Mouse (Mus musculus) heart, postnatal 0 days (tissue): ENCODE results near the gene Cd59b. TPM values are rescaled to one million over a fixed set of nuclear protein-coding genes. Genes with fewer than 3 reads are reported as not detected.

Source experiments
- ATAC-seq: fragments of 200-750 bp; cut with Nextera tagmentation; 2 replicates; pipeline ENCODE4 v1.8.0; 2017; ENCODE audit warnings: low read depth, moderate number of reproducible peaks, moderate library complexity; ENCODE audit not compliant: insufficient read depth
- DNase-seq: peaks from one replicate; pipeline ENCODE4 v3.0.0-alpha.2; 2016; ENCODE audit warnings: low spot score
- H3K27ac ChIP-seq: fragments of 300-500 bp; sonication (generic); 2 replicates; pipeline ENCODE4 v1.5.1; 2014; ENCODE audit warnings: low read depth, mild to moderate bottlenecking
- H3K27me3 ChIP-seq: fragments of 300-500 bp; sonication (generic); 2 replicates; pipeline ENCODE4 v1.6.1; 2014; ENCODE audit warnings: low read length, mixed read lengths; ENCODE audit not compliant: control insufficient read depth, insufficient read depth
- H3K36me3 ChIP-seq: fragments of 300-500 bp; sonication (generic); replicated peaks from 2 replicates; pipeline ENCODE4 v1.6.1; 2014; ENCODE audit warnings: low read length, mixed read lengths; ENCODE audit not compliant: control insufficient read depth, insufficient read depth
- H3K4me1 ChIP-seq: fragments of 300-500 bp; sonication (generic); 2 replicates; pipeline ENCODE4 v1.6.1; 2014; ENCODE audit warnings: antibody characterized with exemption; ENCODE audit not compliant: control insufficient read depth, insufficient read depth
- H3K4me2 ChIP-seq: fragments of 300-500 bp; sonication (generic); 2 replicates; pipeline ENCODE4 v1.6.1; 2014; ENCODE audit warnings: low read depth, mild to moderate bottlenecking, low read length, moderate library complexity
- H3K4me3 ChIP-seq: fragments of 300-500 bp; sonication (generic); 2 replicates; pipeline ENCODE4 v1.5.1; 2014; ENCODE audit warnings: low read depth, low read length
- H3K9ac ChIP-seq: fragments of 300-500 bp; sonication (generic); replicated peaks from 2 replicates; pipeline ENCODE4 v1.6.1; 2014; ENCODE audit warnings: low read depth, low read length, mixed read lengths
- H3K9me3 ChIP-seq: fragments of 300-500 bp; sonication (generic); replicated peaks from 2 replicates; pipeline ENCODE4 v1.6.1; 2016; ENCODE audit warnings: low read length; ENCODE audit not compliant: control insufficient read depth
- CTCF ChIP-seq: IDR thresholded peaks from 2 replicates; pipeline ENCODE4 v1.5.1; 2016; ENCODE audit warnings: antibody characterized with exemption, control low read depth, low read depth
- EP300 ChIP-seq: IDR thresholded peaks from 2 replicates; pipeline ENCODE4 v1.6.1; 2016; ENCODE audit warnings: antibody characterized with exemption, low read depth
- WGBS: fragments of 180-500 bp; shearing (Covaris S2); extraction: QIAGEN DNeasy Blood & Tissue Kit; methylation state at CpG from one replicate; pipeline ENCODE4 v1.1.7; 2014; 5-methylcytosine and 5-hydroxymethylcytosine counted together
- polyA plus RNA-seq: library from polyadenylated mRNA; unstranded; fragments of >200 nt; fragmentation: Nextera tagmentation; extraction: Ambion mirVana; gene quantifications from 2 replicates; pipeline ENCODE4 v1.2.1, GENCODE M21; 2015
- total RNA-seq: library from RNA; depleted of rRNA; stranded (reverse); fragments of >200 nt; gene quantifications from 2 replicates; pipeline ENCODE4 v1.2.3, GENCODE M21; 2014; ENCODE audit warnings: low replicate concordance; rRNA removed

Cd59b gene
- total and polyA plus RNA-seq, 2 experiments from 2014 or later, result 1.1 to 2.8 TPM

DNA sequence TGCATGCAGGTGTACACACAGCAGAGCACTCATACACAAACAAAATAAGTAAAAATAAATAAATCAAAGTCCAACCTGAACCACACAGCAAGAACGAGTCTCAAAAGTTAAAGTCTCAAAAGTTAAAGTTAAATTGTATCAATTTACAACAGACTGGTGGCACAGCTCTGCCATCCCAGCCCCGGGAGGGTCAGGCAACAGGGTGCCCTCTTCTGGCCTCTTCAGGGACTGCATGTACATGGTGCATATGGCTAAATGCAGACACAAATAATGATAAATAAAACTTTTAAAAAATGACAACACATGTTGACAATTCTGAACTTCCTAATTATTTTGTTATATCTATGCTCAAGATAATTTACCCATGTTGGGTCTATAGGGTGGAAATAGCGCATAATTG lies 61.3 kb downstream of the Cd59b start:
- DNase-seq, result no peak

DNA sequence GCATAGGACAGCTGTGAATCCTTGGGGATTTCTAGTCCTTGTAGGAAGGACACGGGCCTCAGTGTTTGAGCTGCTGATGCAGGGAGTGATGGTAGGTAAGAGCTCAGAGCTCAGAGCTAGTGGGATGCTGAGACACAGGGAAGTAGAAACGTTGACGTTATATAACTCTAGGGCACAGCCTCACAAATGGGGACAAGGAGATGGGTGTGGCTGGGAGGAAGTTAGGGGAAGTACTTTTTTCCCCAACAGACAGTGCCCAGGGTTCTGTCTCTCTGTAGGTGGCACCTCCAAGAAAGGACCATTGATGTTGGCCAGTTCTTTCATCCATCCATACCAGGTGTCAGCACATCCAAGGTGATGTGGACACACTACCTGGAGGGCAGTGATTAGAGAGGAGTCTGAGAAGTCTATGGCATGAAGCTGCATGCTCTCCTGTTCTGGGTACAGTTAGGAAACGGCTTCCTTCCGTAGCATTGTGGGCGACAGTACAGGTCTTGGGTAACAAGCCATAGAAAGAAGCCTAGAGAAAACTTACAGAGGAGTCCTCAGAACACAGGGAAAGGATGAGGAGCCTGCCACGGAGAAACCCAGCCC lies 62.7 kb downstream of the Cd59b start:
- ATAC-seq (no peak), DNase-seq (no peak)
- Histone ChIP-seq H3K4me3 (no peak overlapping the region), H3K9ac (no peak overlapping the region), H3K27ac (no peak overlapping the region), H3K27me3 (no peaks in the 10 kb centered on the region), H3K36me3 (no peaks in the 10 kb centered on the region), H3K4me1 (no peaks in the 10 kb centered on the region), H3K9me3 (no peaks in the 10 kb centered on the region), H3K4me2 (no peak overlapping the region)
- 67% methylated on average over 7 of the region's 7 CpGs for WGBS
- TF ChIP-seq CTCF (no peak), EP300 (no peak)

More for the DNA sequence above, 61.3 kb downstream of the Cd59b start:
- no peak for ATAC-seq
- no peaks in the 10 kb centered on the region for H3K4me1 ChIP-seq
- H3K27ac ChIP-seq, result no peak overlapping the region
- WGBS, result 70% methylated on average over 3 of the region's 3 CpGs
- H3K9me3 ChIP-seq, result no peaks in the 10 kb centered on the region
- H3K36me3 ChIP-seq, result no peaks in the 10 kb centered on the region
- no peak overlapping the region for H3K4me2 ChIP-seq
- TF ChIP-seq EP300 (no peak), CTCF (peak; percentile 49)
- no peak overlapping the region for H3K4me3 ChIP-seq
- no peaks in the 10 kb centered on the region for H3K27me3 ChIP-seq
- H3K9ac ChIP-seq, result no peak overlapping the region

DNA sequence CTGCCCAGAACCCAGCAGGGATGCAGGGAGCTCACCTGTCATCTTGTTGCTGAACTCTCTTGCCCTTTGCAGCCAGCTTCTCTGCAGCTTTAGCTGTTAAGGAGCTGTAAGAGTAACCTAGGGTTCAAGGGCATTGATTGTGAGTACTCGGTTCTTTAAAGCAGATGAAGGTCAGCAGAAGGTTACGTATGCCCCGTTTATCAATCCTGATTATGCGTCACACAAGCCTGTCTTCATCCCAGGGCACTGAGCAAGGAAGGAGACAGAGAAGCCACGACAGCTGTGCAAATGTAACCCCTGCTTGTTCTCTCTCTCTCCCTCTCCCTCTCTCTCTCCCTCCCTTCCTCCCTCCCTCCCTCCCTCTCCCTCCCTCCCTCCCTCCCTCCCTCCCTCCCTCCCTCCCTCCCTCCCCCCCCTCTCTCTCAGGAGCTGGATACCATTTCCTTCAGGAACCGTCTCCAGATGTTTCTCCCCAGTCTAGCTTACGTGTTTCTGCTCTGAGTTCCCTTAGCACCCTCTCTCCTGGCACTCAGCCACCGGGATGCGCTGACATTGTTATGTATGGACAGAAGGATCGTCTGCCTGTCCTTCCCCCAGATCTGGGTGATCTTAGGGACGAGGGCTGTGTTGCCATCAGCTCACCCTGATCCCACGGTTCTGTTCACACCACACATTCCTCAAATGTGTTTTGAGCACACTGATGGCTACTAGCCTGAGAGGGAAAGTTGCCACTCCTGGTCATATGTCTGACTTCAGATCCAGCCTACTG lies 63.6 kb downstream of the Cd59b start:
- no peak overlapping the region for H3K27ac ChIP-seq
- DNase-seq, result no peak
- no peak overlapping the region for H3K4me2 ChIP-seq
- no peaks in the 10 kb centered on the region for H3K4me1 ChIP-seq
- no peaks in the 10 kb centered on the region for H3K36me3 ChIP-seq
- no peak for ATAC-seq
- no peak overlapping the region for H3K9ac ChIP-seq
- no peaks in the 10 kb centered on the region for H3K9me3 ChIP-seq
- no peak overlapping the region for H3K4me3 ChIP-seq
- TF ChIP-seq CTCF (no peak), EP300 (no peak)
- 19% methylated on average over 11 of the region's 12 CpGs for WGBS
- no peaks in the 10 kb centered on the region for H3K27me3 ChIP-seq

DNA sequence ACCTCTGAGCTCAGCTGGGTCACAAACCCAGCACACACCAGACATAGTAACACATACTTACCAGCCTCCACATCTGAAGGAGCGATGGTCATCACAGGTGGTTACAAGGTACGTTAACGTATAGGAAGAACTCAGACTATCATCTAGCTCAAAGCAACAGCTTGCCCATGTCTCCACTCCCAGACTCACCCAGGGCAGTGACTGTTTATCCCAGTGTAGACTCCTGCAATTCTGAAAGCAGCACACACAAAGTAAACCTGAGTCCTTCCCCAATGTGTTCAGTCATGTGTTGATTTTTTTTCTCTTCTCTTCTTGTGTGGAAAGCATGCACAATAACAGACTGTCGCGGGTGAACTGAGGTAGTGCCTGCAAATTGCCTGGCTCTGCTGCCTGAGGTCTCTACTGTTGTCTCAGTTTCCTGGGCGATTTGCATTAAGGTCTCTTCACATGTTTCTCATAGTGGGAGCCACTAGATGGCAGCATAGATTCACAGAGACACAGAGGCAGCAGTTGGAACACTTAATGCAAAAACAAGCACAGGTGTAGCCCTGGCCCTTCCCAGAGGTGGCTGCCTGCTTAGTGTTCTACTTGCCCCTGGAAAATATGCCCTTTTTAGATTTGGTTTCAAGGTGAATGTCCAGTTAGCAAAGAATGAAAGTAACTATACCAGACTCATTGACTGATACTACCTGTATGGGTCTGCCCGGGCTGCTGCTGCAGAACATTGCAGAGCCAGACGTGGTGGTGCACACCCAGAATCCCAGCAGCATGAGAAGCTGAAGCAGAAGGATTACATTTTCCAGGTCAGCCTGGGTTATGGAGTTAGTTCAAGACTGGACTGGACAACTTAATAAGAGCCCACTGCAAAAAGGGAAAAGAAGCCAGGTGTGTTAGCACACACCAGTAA lies 64.8 kb downstream of the Cd59b start:
- TF ChIP-seq EP300 (no peak), CTCF (peak; percentile 97)
- Histone ChIP-seq H3K9ac (no peak overlapping the region), H3K4me1 (no peaks in the 10 kb centered on the region), H3K27ac (no peak overlapping the region), H3K4me3 (no peak overlapping the region), H3K9me3 (no peaks in the 10 kb centered on the region), H3K27me3 (no peaks in the 10 kb centered on the region), H3K4me2 (no peak overlapping the region), H3K36me3 (no peaks in the 10 kb centered on the region)
- WGBS, result 47% methylated on average over 8 of the region's 8 CpGs
- ATAC-seq (peak; percentile 75), DNase-seq (peak; percentile 79)

DNA sequence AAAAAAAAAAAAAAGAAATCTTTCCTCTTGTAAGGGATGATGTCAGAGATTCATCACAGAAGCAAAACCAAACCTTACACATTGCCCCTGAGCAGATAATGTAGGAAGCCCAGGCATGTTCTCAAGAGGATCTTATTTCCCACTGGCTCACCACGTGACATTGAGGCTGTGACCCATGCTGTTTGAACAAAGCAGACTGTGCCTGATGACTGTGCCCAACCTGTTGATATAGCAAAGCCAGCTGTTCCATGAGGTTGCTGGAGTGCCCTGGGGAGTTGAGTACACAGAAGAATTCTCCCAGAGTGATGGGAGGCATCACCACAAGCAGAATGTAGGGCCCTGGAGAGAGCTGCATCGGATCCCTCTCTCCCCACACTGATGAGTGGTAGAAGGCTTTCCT lies 66.3 kb downstream of the Cd59b start:
- H3K9me3 ChIP-seq, result no peaks in the 10 kb centered on the region
- no peak for ATAC-seq
- WGBS, result 60% methylated on average over 2 of the region's 2 CpGs

More for the DNA sequence above, 66.3 kb downstream of the Cd59b start:
- H3K4me3 ChIP-seq, result no peak overlapping the region
- no peaks in the 10 kb centered on the region for H3K4me1 ChIP-seq
- no peak overlapping the region for H3K4me2 ChIP-seq
- no peak for DNase-seq
- H3K9ac ChIP-seq, result no peak overlapping the region
- no peak overlapping the region for H3K27ac ChIP-seq
- H3K27me3 ChIP-seq, result no peaks in the 10 kb centered on the region
- no peaks in the 10 kb centered on the region for H3K36me3 ChIP-seq
- TF ChIP-seq EP300 (no peak), CTCF (no peak)

Other genes starting within 250 kb of the Cd59b start
- 5.7 and 11.9 TPM in 2 replicates for gene Lmo2, start 111.9 kb upstream of the Cd59b start, total RNA-seq
- gene Lmo2, start 111.9 kb upstream of the Cd59b start, polyA plus RNA-seq, result 12.3 and 13.4 TPM in 2 replicates
- gene Fbxo3, start 42.1 kb upstream of the Cd59b start, total RNA-seq, result 48.8 and 58.1 TPM in 2 replicates
- 40.7 and 43.1 TPM in 2 replicates for gene Fbxo3, start 42.1 kb upstream of the Cd59b start, polyA plus RNA-seq
- gene 4931422A03Rik, start 41.5 kb upstream of the Cd59b start, total RNA-seq, result not detected in 2 replicates
- gene 4931422A03Rik, start 41.5 kb upstream of the Cd59b start, polyA plus RNA-seq, result 0.93 and 1.1 TPM in 2 replicates
- not detected in 2 replicates for gene Gm10912, start 4.0 kb upstream of the Cd59b start, total RNA-seq
- gene Gm10912, start 4.0 kb upstream of the Cd59b start, polyA plus RNA-seq, result 0.07 TPM in 1 of 2 replicates, not detected in the other
- gene Gm10799, start 1.3 kb upstream of the Cd59b start, total RNA-seq, result not detected in 2 replicates
- not detected in 2 replicates for gene Gm10799, start 1.3 kb upstream of the Cd59b start, polyA plus RNA-seq
- 28.3 and 40.6 TPM in 2 replicates for gene Cd59a, start 26.0 kb downstream of the Cd59b start, total RNA-seq
- 90.7 and 96.5 TPM in 2 replicates for gene Cd59a, start 26.0 kb downstream of the Cd59b start, polyA plus RNA-seq
- not detected in 2 replicates for gene A930018P22Rik, start 52.9 kb downstream of the Cd59b start, total RNA-seq
- gene A930018P22Rik, start 52.9 kb downstream of the Cd59b start, polyA plus RNA-seq, result 0.42 and 0.58 TPM in 2 replicates